Mouse (Mus musculus) megakaryocyte, embryonic 14.5 days (primary cell): ENCODE results near the gene Abtb2.

Experiments used
- FLI1 ChIP-seq: IDR thresholded peaks from 2 replicates; pipeline ENCODE4 v1.6.1; 2012; ENCODE audit warnings: low read length, inconsistent platforms, mixed read lengths
- GATA1 ChIP-seq: IDR thresholded peaks from 3 replicates; pipeline ENCODE4 v1.6.1; 2012; ENCODE audit warnings: mixed read lengths, low read length, inconsistent platforms, borderline replicate concordance

- TF ChIP-seq GATA1 (no peak), FLI1 (no peak)
These were observed 116.9 kb downstream of the Abtb2 start for GRCm38 (mm10) chr2:103682927-103683442.
